Mouse (Mus musculus) limb, embryonic 14.5 days (tissue): ENCODE data around the gene Ndufa11. TPM values are rescaled to one million over a fixed set of nuclear protein-coding genes. Genes with fewer than 3 reads are reported as not detected.

Experiments used
- ATAC-seq: fragments of 200-750 bp; cut with Nextera tagmentation; 2 replicates; pipeline ENCODE4 v1.8.0; 2017; ENCODE audit warnings: low read depth, moderate number of reproducible peaks, moderate TSS enrichment; ENCODE audit not compliant: low FRiP score
- DNase-seq: peaks from one replicate; pipeline ENCODE4 v3.0.0-alpha.2; 2015; ENCODE audit warnings: low spot score
- H3K27ac ChIP-seq: fragments of 300-500 bp; sonication (generic); replicated peaks from 2 replicates; pipeline ENCODE4 v1.5.1; 2014; ENCODE audit warnings: low read depth, mild to moderate bottlenecking, low read length, moderate library complexity, mixed read lengths
- H3K27me3 ChIP-seq: fragments of 300-500 bp; sonication (generic); 2 replicates; pipeline ENCODE4 v1.6.1; 2014; ENCODE audit warnings: low read length, mixed read lengths; ENCODE audit not compliant: control insufficient read depth, insufficient read depth
- H3K36me3 ChIP-seq: fragments of 300-500 bp; sonication (generic); 2 replicates; pipeline ENCODE4 v1.6.1; 2014; ENCODE audit warnings: mild to moderate bottlenecking, low read length, moderate library complexity, mixed read lengths; ENCODE audit not compliant: control insufficient read depth, insufficient read depth
- H3K4me1 ChIP-seq: fragments of 300-500 bp; sonication (generic); 2 replicates; pipeline ENCODE4 v1.6.1; 2014; ENCODE audit warnings: antibody characterized with exemption, low read length, mixed read lengths; ENCODE audit not compliant: control insufficient read depth, insufficient read depth
- H3K4me2 ChIP-seq: fragments of 300-500 bp; sonication (generic); replicated peaks from 2 replicates; pipeline ENCODE4 v1.6.1; 2014; ENCODE audit warnings: low read depth, mild to moderate bottlenecking, low read length, moderate library complexity; ENCODE audit not compliant: severe bottlenecking
- H3K4me3 ChIP-seq: fragments of 300-500 bp; sonication (generic); replicated peaks from 2 replicates; pipeline ENCODE4 v1.5.1; 2014; ENCODE audit warnings: low read length
- H3K9ac ChIP-seq: fragments of 300-500 bp; sonication (generic); 2 replicates; pipeline ENCODE4 v1.6.1; 2014; ENCODE audit warnings: mild to moderate bottlenecking, low read depth, low read length, moderate library complexity; ENCODE audit not compliant: severe bottlenecking
- H3K9me3 ChIP-seq: fragments of 300-500 bp; sonication (generic); 2 replicates; pipeline ENCODE4 v1.6.1; 2016; ENCODE audit warnings: low read length; ENCODE audit not compliant: control insufficient read depth
- POLR2A ChIP-seq: fragments of 200-500 bp; IDR thresholded peaks from 2 replicates; pipeline ENCODE4 v1.8.0; 2012; ENCODE audit warnings: inconsistent platforms, mild to moderate bottlenecking, moderate library complexity, borderline replicate concordance; ENCODE audit not compliant: insufficient read depth, insufficient read length; ENCODE audit errors: extremely low read depth
- WGBS: fragments of 180-500 bp; shearing (Covaris S2); extraction: QIAGEN DNeasy Blood & Tissue Kit; methylation state at CpG from one replicate; pipeline ENCODE4 v1.1.7; 2014; 5-methylcytosine and 5-hydroxymethylcytosine counted together
- polyA plus RNA-seq, 2 experiments: library from polyadenylated mRNA; depleted of rRNA in 1 of 2; stranded (reverse) in 1 of 2; unstranded in 1 of 2; fragments of >200 nt; fragmentation: Nextera tagmentation in 1 of 2; extraction: Ambion mirVana in 1 of 2; gene quantifications; 2 replicates each; pipeline versions ENCODE4 v1.2.1 to v1.2.3; 2012 to 2014

Ndufa11 gene
- polyA plus RNA-seq, 2 experiments, result 251 to 480 TPM

DNA sequence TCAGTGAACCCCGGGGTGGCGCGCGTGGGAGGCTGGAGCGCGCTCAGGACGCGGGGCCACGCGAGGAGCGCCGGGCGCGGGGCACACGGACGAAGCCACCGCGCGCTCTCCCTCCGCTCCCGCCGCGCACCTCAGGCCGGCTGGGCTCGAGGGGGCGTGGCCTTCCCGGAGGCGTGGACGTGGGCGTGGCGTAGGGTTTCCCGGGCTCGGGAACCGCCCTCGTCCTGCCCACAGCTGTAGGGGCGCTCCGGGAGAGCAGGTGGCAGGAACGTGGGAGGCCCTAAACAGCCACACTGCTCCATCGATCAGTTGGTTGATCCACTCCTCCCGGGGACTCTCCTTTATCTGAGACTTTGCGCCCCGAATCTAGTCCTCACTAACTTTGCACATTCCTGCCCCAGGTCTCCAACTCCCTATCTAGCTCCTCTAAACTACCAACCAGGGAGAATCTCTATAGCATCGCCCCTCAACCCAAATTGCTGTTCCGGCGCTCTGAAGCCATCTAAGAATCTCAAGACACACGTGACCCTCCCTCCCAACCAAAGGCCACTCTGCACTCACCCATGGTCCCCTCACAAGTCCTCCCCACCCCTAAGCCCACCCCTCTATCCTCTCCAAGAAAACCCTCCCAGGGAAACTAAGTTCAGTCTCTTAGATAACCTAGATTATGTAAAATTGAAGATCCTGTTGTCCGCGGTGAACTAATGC, 40.0 kb downstream of the Ndufa11 start, which contains the start of gene Nrtn:
Nrtn (minus strand) TSS at position 115 of the 708 bp plus-strand sequence.
- peak; percentile 78 for ATAC-seq
- H3K27me3 ChIP-seq, result peaks cover 39% of the 10 kb centered on the region

DNA sequence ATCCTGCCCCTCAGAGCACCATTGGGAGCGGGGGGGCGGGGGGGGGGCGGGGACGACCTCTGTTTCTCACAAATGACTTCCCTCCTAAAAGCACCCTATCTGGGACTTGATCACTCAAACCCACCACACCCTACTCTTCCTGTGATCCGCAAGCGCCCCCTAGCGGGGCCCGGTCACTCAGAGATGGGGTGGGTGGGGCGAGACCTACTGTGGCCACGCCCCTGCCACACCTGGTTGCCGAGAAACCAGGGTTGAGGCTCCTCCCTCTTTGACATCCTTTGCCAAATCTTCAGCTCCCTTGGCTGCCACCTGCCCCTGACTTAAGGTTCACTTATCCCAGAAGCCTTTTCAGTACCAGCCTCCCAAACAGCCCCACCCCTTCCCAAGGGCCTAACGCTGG, 40.6 kb downstream of the Ndufa11 start:
- TF ChIP-seq POLR2A, result no peak
- Histone ChIP-seq H3K4me1 (peaks cover 25% of the 10 kb centered on the region), H3K36me3 (no peaks in the 10 kb centered on the region), H3K4me3 (no peak overlapping the region), H3K9me3 (no peaks in the 10 kb centered on the region), H3K27me3 (peaks cover 33% of the 10 kb centered on the region), H3K9ac (no peak overlapping the region), H3K4me2 (peak overlapping the region; percentile 67; the same call in 1 of the 2 replicates), H3K27ac (no peak overlapping the region)
- DNase-seq (no peak), ATAC-seq (no peak)
- 5% methylated on average over 12 of the region's 12 CpGs for WGBS

More for the DNA sequence above, 40.0 kb downstream of the Ndufa11 start, which contains the start of gene Nrtn:
- Histone ChIP-seq H3K9ac (peak within 1 kb of the TSS; percentile 47), H3K4me3 (peak within 1 kb of the TSS; percentile 44), H3K4me1 (peaks cover 21% of the 10 kb centered on the region), H3K9me3 (no peaks in the 10 kb centered on the region), H3K27ac (no peak within 1 kb of the TSS), H3K36me3 (no peaks in the 10 kb centered on the region), H3K4me2 (peak within 1 kb of the TSS; percentile 67)
- no peak for TF ChIP-seq POLR2A
- DNase-seq, result peak; percentile 76
- under 1% methylated on average over 39 of the region's 48 CpGs for WGBS

GRCm38 (mm10) chr17:56759261-56759660, 41.7 kb downstream of the Ndufa11 start:
- no peak overlapping the region for H3K4me2 ChIP-seq
- WGBS, result 25% methylated on average over 7 of the region's 7 CpGs
- H3K36me3 ChIP-seq, result no peaks in the 10 kb centered on the region
- no peak overlapping the region for H3K9ac ChIP-seq
- peaks cover 22% of the 10 kb centered on the region for H3K27me3 ChIP-seq
- no peak overlapping the region for H3K27ac ChIP-seq
- H3K4me3 ChIP-seq, result no peak overlapping the region
- TF ChIP-seq POLR2A, result no peak
- H3K4me1 ChIP-seq, result peaks cover 22% of the 10 kb centered on the region
- no peak for DNase-seq
- ATAC-seq, result no peak
- H3K9me3 ChIP-seq, result no peaks in the 10 kb centered on the region

GRCm38 (mm10) chr17:56761077-56761476, 43.5 kb downstream of the Ndufa11 start:
- TF ChIP-seq POLR2A, result no peak
- ATAC-seq (no peak), DNase-seq (no peak)
- H3K4me2 ChIP-seq, result no peak overlapping the region
- H3K36me3 ChIP-seq, result no peaks in the 10 kb centered on the region
- H3K9ac ChIP-seq, result no peak overlapping the region
- WGBS, result 51% methylated on average over 3 of the region's 3 CpGs
- H3K27ac ChIP-seq, result no peak overlapping the region
- 0 out of 2 replicates have a peak, but pooled peaks cover 4% of the 10 kb centered on the region for H3K27me3 ChIP-seq
- H3K4me1 ChIP-seq, result peaks cover 22% of the 10 kb centered on the region
- no peak overlapping the region for H3K4me3 ChIP-seq
- no peaks in the 10 kb centered on the region for H3K9me3 ChIP-seq

DNA sequence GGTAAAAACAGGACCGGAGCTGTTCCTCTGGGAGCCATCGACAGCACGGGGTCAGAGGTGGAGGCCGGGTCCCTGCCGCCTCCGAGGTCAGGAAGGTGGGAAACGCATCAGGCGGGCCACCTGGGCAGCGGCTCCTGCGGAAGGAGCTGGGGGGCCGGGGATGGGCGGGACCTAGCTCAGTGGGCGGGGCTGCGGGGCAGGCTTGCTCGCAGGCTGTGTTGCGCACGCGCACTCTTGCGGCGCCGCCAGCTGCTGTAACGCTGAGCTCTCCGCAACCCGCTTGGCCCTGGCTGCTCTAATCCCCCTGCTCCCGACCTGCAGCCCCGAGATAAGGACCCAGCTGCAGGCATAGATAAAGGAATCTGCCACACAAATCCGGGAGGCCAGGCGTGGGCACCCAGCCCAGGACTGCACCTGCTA, 44.4 kb downstream of the Ndufa11 start:
- WGBS, result under 1% methylated on average over 22 of the region's 28 CpGs
- H3K4me1 ChIP-seq, result peaks cover 22% of the 10 kb centered on the region
- peak; percentile 38 for ATAC-seq
- no peaks in the 10 kb centered on the region for H3K9me3 ChIP-seq
- H3K27ac ChIP-seq, result peak overlapping the region; percentile 15; the same call in 1 of the 2 replicates
- H3K4me2 ChIP-seq, result peak overlapping the region; percentile 79
- peak overlapping the region; percentile 9 for H3K9ac ChIP-seq
- H3K27me3 ChIP-seq, result no peaks in the 10 kb centered on the region
- 0 out of 2 replicates have a peak, but pooled peaks cover 6% of the 10 kb centered on the region for H3K36me3 ChIP-seq
- DNase-seq, result peak; percentile 89
- peak overlapping the region; percentile 36 for H3K4me3 ChIP-seq
- TF ChIP-seq POLR2A, result no peak
